Mouse (Mus musculus): ENCODE data around the gene Adap1.

The Adap1 gene

DNA sequence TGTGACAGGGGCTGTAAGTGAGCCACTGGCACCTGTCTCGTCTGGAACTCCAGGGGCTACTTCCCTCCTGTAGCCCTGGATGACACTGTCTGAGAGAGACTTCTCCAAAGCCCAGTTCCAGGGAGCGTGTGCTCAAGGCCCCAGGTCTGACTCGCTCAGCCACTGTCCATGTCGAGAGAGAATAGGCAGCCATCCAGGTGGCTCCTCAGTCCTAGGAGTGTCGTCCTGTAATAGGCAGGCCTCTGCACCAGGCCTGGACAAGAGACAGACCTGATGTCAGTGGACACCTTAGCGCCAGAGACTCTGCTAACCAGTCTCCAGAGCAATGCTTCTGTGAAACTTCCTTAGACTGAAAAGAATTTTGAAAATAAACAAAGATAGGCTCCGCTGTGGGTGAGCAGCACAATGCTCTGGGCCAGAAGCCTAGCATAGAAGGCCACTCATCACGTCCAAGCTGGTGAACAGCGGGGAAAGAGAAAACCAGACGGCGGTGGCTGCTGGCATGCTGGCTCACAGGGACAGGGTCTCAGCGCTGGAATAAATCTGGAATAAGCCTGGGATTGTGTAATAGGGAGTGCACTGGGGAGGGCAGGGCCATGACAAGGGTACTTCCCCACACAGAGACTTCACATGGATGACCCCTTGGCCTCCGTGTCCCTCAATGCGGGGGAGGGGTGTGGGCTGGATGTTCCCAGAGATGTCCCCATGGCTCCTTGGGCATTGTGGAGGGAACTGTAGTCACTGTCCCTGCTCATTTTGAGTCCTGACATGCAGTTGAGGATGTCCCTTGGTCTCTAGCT lies 39.1 kb downstream of the Adap1 start:
- DNase-seq (ENCODE audit: low read depth): no peak

GRCm38 (mm10) chr5:139285383-139286067 lies 39.9 kb downstream of the Adap1 start:
- DNase-seq (ENCODE audit: low read depth): peak; percentile 36

DNA sequence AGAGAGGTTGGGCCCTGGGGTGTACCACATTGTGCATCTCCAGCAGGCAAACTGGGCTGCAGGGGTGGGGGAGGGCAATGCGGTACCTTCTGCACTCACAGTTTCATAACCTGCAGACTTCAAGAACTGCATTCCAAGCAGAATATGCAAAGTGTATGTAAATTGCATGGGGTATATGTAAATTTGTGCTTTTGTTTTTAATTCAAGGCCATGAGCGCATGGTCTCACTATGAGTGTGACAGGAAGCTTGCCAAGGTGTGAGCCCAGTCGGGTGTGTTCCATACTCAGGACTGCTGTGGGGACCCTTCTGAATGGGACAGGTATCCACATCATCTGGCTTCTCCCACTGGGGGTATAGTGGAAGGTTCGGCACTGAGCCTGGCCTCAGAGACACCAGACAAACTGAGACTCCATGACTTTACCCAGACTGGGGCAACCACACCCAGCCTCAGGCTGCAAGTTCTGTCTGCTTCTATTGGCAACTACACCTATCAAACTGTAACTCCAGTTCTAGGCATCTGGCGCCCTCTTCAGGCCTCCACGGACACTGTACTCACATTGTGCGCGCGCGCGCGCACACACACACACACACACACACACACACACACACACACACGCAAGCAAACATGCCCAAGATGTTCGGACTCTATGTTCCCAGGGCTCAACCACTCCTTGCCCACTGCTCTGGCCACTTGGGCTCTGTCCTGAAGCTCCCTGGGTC lies 41.8 kb downstream of the Adap1 start:
- no peak for DNase-seq (ENCODE audit: low read depth)

- peak; percentile 84 for DNase-seq (ENCODE audit: low read depth)
These were observed 43.2 kb downstream of the Adap1 start for GRCm38 (mm10) chr5:139282191-139282590.

DNA sequence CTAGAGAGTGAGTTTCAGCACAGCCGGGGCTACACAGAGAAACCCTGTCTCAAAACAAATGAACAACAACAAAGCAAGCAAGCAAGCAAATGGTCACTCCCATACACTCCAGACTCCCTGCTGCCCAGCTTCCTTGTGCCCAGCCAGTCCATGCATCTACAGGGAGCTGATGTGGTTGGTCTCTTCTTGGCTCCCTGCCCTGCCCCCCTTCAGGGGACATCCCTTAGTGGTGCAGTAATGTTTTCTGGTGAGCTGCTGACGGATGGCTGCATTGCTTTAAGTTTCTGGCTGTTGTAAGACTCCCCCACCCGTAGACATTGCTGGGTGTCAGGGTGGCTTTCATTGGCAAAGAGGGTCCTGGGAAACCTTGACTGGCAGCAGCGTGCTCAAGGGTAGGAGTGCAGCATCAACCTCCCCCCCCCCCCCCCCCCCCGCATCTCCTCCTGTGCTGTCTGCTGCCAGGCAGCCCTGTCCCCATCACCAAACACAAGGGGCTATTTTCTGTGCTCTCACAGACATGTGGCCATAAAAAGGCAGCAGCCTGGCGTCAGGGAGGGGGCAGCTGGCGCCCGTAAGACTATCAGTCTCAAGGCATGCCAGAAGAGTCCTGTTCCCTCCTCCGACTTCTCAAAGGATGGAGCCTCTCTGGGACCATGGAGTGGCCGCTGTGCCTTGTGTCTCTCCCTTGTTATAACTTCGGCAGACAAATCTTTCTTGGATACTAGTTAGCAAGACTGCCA lies 43.9 kb downstream of the Adap1 start:
- no peak for DNase-seq (ENCODE audit: low read depth)

- no peak for DNase-seq (ENCODE audit: low read depth)
These were observed 48.1 kb downstream of the Adap1 start for GRCm38 (mm10) chr5:139277287-139277686.

DNA sequence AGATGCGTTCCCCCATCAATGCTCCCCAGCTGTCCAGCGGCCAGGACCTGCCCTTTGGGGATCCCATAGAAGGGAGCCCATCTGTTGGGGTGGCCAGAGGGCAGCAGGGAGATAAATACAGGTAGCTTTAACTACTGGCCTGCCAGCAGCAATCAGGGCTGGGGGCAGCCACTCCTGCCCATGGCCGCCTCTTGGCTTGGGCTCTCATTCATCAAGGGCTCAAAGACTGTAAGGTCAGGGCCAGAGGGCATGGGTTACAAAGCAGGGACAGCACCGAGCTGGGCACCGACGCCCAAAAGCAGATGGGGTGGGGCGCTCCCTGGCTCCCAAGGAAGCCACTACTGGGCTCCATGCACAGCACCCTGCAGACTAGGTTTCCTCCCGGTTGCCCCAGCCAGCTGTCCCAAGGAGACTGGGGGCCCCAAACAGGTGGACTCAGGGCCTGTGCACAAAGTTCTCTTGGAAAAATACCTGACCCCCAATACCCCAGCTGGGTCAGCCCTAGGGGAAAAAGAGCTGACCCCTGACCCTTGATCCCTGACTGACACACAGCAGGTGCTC lies 53.3 kb downstream of the Adap1 start:
- DNase-seq (ENCODE audit: low read depth): no peak

DNA sequence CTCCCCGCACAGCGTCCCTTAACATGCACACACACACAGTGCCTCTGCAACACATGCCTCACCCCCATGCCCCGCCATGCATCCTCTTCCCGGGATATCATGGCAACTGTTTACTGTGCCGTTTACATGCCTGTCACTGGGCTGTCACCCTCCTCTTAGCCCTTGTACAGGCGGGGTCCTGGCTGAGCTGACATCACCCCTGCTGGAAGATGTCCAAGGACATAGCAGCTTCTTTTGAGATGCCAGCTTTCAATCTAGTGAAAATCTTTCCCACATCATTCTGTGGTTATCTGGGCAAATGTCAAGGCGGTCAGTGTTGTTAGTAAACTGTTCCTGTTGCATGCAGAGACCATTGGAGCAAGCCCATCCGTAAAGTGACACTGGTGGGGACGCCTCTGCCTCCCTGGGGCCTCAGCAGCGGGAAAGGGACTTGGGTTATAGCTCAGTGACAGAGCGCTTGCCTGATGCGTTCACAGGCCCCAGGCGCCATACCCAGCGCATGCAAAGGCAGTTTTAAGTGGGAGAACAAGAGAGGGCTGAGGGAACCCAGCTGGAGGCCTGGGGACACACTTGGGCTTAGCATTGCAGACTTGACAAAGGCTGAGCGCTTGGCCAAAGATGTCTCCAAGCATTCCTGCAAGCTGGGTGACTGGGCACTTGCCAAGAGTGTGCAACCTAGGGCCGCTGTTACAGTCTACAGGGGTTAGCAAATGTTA lies 54.5 kb downstream of the Adap1 start:
- no peak for DNase-seq (ENCODE audit: low read depth)

GRCm38 (mm10) chr5:139267661-139268060 lies 57.8 kb downstream of the Adap1 start:
- DNase-seq (ENCODE audit: low read depth): peak; percentile 33

DNA sequence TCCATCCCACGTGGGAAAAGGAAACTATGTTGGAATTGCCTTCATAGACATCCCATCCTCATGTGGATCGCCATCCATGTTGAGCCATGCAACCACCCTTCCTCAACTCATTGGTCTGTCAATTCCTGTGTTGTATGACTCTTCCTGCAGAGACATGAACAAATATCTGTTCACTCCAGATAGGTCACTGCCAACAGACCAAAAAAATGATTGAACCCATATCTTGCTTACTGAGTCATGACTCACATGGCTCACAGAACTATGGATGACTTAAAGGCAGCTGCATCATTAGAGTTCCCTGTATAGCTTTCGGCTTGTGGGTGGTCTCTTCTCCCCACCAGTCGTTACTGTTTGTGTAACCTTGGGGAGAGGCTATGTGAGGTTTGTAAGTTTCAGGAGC lies 64.0 kb downstream of the Adap1 start:
- DNase-seq (ENCODE audit: low read depth): no peak

- DNase-seq (ENCODE audit: low read depth): no peak
These were observed 65.6 kb downstream of the Adap1 start for GRCm38 (mm10) chr5:139259853-139260252.

DNA sequence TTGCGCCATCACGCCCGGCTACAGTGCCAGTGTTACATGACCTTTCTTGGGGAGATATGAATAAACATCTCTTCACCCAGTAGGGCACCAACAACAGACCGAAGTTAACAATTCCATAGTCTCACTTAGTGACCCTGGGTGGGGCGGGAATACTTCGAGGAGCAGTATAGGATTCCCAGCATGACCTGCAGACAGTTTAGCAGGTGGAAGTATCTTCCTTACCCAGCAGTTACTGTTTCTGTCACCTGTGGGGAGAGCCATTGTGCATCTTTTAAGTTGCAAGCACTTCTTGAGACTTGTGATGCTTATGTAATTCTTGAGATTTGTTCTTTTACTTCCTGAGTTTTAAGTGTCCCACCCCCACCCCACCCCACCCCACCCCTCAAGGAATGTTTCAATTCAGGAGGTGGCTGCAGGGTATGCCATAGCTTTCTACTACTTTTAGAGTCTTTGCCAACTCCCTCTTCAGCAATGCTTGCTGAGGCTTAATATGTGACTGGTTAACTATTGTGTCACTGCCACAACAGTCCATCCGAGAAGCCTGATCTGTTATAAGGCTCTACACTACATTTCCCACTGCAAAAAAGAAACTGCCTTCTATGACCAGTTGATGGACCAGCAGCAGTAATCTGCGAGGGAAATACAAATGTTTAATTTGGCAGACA lies 66.9 kb downstream of the Adap1 start:
- DNase-seq (ENCODE audit: low read depth): no peak

DNA sequence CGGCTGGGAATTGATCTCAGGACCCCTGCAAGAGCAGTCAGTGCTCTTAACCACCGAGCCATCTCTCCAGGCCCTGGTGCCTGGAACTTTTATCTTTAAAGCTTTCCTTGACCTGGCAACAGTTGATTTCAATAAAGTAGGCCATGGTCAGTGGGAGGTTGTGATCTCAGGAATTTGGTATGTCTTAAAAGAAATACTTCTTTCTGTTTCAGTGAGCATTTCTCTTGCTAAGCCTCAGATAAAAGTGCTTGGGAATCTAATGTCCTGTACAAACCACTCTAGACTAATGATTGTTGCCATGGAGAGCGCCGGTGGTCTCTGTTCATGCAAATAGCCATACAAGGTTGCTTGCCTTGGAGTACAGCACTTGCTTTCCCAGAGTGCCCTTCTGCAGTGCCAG lies 67.6 kb downstream of the Adap1 start:
- DNase-seq (ENCODE audit: low read depth): no peak

GRCm38 (mm10) chr5:139257265-139257664 lies 68.2 kb downstream of the Adap1 start:
- DNase-seq (ENCODE audit: low read depth): no peak

GRCm38 (mm10) chr5:139256211-139256765 lies 69.1 kb downstream of the Adap1 start:
- no peak for DNase-seq (ENCODE audit: low read depth)

DNA sequence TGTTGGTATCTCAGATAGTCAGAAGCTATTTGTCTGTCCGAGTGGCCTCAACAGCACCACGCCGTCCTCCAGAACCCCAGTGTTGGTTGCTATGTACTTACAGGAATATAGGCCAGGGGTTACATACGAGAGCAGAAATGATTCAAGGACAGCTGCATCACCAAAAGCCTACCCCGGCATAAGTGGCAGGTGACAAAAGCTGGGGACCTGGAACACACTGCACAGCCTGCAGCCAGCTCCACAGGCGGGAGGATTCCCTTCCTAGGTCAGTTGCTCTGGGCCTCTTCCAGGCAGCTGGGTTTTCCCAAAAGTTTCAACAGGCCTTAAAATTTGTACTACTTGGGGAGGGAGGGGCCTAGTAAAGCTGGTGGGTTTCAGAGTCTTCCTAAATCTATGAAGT lies 69.6 kb downstream of the Adap1 start:
- no peak for DNase-seq (ENCODE audit: low read depth)

DNA sequence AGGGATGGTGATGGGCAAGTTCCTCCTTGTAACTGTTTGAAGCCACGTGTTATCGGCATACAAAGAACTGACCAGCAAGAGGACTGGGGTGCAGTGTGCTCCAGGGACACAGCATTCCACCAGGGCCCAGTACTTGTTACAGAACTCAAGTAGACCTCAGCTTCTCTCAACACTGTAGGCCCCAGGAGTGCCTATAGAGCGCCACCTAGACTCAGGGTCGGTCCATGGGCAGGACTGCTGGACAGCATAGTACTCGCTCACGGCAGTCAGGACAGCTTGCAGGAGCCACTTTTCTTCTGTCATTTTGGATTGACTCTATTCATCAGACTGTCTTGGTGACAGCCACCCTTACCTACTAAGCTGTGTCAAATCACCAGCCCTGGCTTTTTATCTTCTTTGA lies 70.5 kb downstream of the Adap1 start:
- peak; percentile 37 for DNase-seq (ENCODE audit: low read depth)

- peak; percentile 59 for DNase-seq (ENCODE audit: low read depth)
These were observed 72.1 kb downstream of the Adap1 start for GRCm38 (mm10) chr5:139253301-139253741.

- DNase-seq (ENCODE audit: low read depth): no peak
These were observed 72.5 kb downstream of the Adap1 start for GRCm38 (mm10) chr5:139252910-139253245.
